Mouse (Mus musculus): ENCODE results near the gene D230025D16Rik.

DNA sequence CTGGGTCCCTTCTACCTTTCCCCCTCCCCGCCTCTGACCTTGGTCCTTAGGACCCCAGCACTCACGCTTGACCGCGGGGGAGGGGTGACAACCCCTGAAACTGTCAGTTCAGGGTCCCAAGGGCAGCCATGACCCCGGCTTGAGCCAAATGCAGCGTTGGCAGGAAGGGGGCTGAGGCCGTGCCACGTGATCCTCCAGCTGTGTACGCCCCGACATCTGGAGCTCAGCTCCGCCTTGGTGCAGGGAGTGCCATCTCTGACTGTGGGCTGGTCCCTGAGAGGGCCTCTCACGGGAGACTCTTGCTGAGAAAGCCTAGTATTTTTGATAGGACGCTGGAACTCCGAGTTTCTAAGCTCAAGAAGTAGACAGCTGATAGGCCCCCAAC lies 30.0 kb downstream of the D230025D16Rik start, which contains the start of gene B3gnt9:
- TF ChIP-seq CTCF (IDR thresholded peaks at IDR 0.05; ENCODE audit: insufficient read depth, low read depth, low read length) (no peak), POLR2A (IDR thresholded peaks at IDR 0.05; ENCODE audit: insufficient read depth, low read depth, low read length) (no peak)
